Mouse (Mus musculus) lung, embryonic 15.5 days (tissue): ENCODE results near the gene Grik4. TPM values are rescaled to one million over a fixed set of nuclear protein-coding genes. Genes with fewer than 3 reads are reported as not detected.

Experiments
- ATAC-seq: fragments of 200-750 bp; cut with Nextera tagmentation; 2 replicates; pipeline ENCODE4 v1.8.0; 2017; ENCODE audit warnings: moderate number of reproducible peaks, borderline replicate concordance; ENCODE audit not compliant: low FRiP score, low TSS enrichment; ENCODE audit errors: extremely low read depth
- H3K27ac ChIP-seq: fragments of 300-500 bp; sonication (generic); 2 replicates; pipeline ENCODE4 v1.5.1; 2015; ENCODE audit warnings: moderate library complexity, mild to moderate bottlenecking, inconsistent platforms
- H3K27me3 ChIP-seq: fragments of 300-500 bp; sonication (generic); 2 replicates; pipeline ENCODE4 v1.6.1; 2015; ENCODE audit warnings: inconsistent platforms
- H3K36me3 ChIP-seq: fragments of 300-500 bp; sonication (generic); 2 replicates; pipeline ENCODE4 v1.6.1; 2015; ENCODE audit warnings: inconsistent platforms
- H3K4me1 ChIP-seq: fragments of 300-500 bp; sonication (generic); 2 replicates; pipeline ENCODE4 v1.6.1; 2015; ENCODE audit warnings: inconsistent platforms
- H3K4me2 ChIP-seq: fragments of 300-500 bp; sonication (generic); 2 replicates; pipeline ENCODE4 v1.6.1; 2015; ENCODE audit warnings: inconsistent platforms, mild to moderate bottlenecking, moderate library complexity
- H3K4me3 ChIP-seq: fragments of 300-500 bp; sonication (generic); 2 replicates; pipeline ENCODE4 v1.5.1; 2015; ENCODE audit warnings: mild to moderate bottlenecking, inconsistent platforms
- H3K9ac ChIP-seq: fragments of 300-500 bp; sonication (generic); 2 replicates; pipeline ENCODE4 v1.6.1; 2015; ENCODE audit warnings: inconsistent platforms
- H3K9me3 ChIP-seq: fragments of 300-500 bp; sonication (generic); 2 replicates; pipeline ENCODE4 v1.6.1; 2016; ENCODE audit warnings: inconsistent platforms
- WGBS: fragments of 180-500 bp; shearing (Covaris S2); methylation state at CpG from one replicate; pipeline ENCODE4 v1.1.7; 2015; 5-methylcytosine and 5-hydroxymethylcytosine counted together
- polyA plus RNA-seq: library from polyadenylated mRNA; unstranded; fragments of >200 nt; fragmentation: Nextera tagmentation; extraction: Ambion mirVana; gene quantifications from 2 replicates; pipeline ENCODE4 v1.2.1, GENCODE M21; 2015

The Grik4 gene
- polyA plus RNA-seq, 1 experiment from 2014 or later = 3.1 TPM

- H3K9me3 ChIP-seq = no peaks in the 10 kb centered on the region
- H3K27me3 ChIP-seq = no peaks in the 10 kb centered on the region
- H3K4me2 ChIP-seq = no peak overlapping the region
- H3K27ac ChIP-seq = no peak overlapping the region
- no peaks in the 10 kb centered on the region for H3K36me3 ChIP-seq
- no peak overlapping the region for H3K4me3 ChIP-seq
- WGBS = 78% methylated on average over 9 of the region's 9 CpGs
- H3K9ac ChIP-seq = no peak overlapping the region
- no peak for ATAC-seq
- no peaks in the 10 kb centered on the region for H3K4me1 ChIP-seq
These were observed 346.8 kb downstream of the Grik4 start for GRCm38 (mm10) chr9:42597525-42597924.

- ATAC-seq = no peak
- no peak overlapping the region for H3K4me2 ChIP-seq
- WGBS = 74% methylated on average over 7 of the region's 7 CpGs
- no peak overlapping the region for H3K9ac ChIP-seq
- H3K27ac ChIP-seq = no peak overlapping the region
- no peaks in the 10 kb centered on the region for H3K27me3 ChIP-seq
- H3K4me1 ChIP-seq = 0 out of 2 replicates have a peak, but pooled peaks cover under 1% of the 10 kb centered on the region
- no peaks in the 10 kb centered on the region for H3K36me3 ChIP-seq
- no peaks in the 10 kb centered on the region for H3K9me3 ChIP-seq
- H3K4me3 ChIP-seq = no peak overlapping the region
These were observed 365.8 kb downstream of the Grik4 start for GRCm38 (mm10) chr9:42578511-42578910.

- Histone ChIP-seq H3K27me3 (no peaks in the 10 kb centered on the region), H3K9me3 (no peaks in the 10 kb centered on the region), H3K36me3 (no peaks in the 10 kb centered on the region), H3K9ac (no peak overlapping the region), H3K4me2 (no peak overlapping the region), H3K4me3 (no peak overlapping the region), H3K4me1 (0 out of 2 replicates have a peak, but pooled peaks cover 4% of the 10 kb centered on the region), H3K27ac (no peak overlapping the region)
- no peak for ATAC-seq
- WGBS = 69% methylated on average over 7 of the region's 7 CpGs
These were observed 366.2 kb downstream of the Grik4 start for GRCm38 (mm10) chr9:42578106-42578505.

GRCm38 (mm10) chr9:42573616-42574350, 370.5 kb downstream of the Grik4 start:
- ATAC-seq = peak; percentile 11; the same call in 1 of the 2 replicates
- 53% methylated on average over 14 of the region's 14 CpGs for WGBS
- H3K4me3 ChIP-seq = no peak overlapping the region
- H3K4me1 ChIP-seq = 0 out of 2 replicates have a peak, but pooled peaks cover 4% of the 10 kb centered on the region
- no peaks in the 10 kb centered on the region for H3K27me3 ChIP-seq
- H3K36me3 ChIP-seq = no peaks in the 10 kb centered on the region
- no peaks in the 10 kb centered on the region for H3K9me3 ChIP-seq
- no peak overlapping the region for H3K4me2 ChIP-seq
- no peak overlapping the region for H3K27ac ChIP-seq
- H3K9ac ChIP-seq = no peak overlapping the region

- H3K4me2 ChIP-seq = no peak overlapping the region
- no peaks in the 10 kb centered on the region for H3K27me3 ChIP-seq
- no peaks in the 10 kb centered on the region for H3K36me3 ChIP-seq
- no peaks in the 10 kb centered on the region for H3K9me3 ChIP-seq
- H3K27ac ChIP-seq = no peak overlapping the region
- 14% methylated on average over 6 of the region's 6 CpGs for WGBS
- no peak overlapping the region for H3K4me3 ChIP-seq
- H3K9ac ChIP-seq = no peak overlapping the region
- H3K4me1 ChIP-seq = 0 out of 2 replicates have a peak, but pooled peaks cover 4% of the 10 kb centered on the region
- peak; percentile 8; the same call in 1 of the 2 replicates for ATAC-seq
These were observed 371.1 kb downstream of the Grik4 start for GRCm38 (mm10) chr9:42573180-42573579.

- H3K27ac ChIP-seq = no peak overlapping the region
- no peak for ATAC-seq
- H3K4me1 ChIP-seq = no peaks in the 10 kb centered on the region
- WGBS = 84% methylated on average over 4 of the region's 4 CpGs
- no peaks in the 10 kb centered on the region for H3K9me3 ChIP-seq
- H3K27me3 ChIP-seq = no peaks in the 10 kb centered on the region
- no peak overlapping the region for H3K4me2 ChIP-seq
- no peak overlapping the region for H3K9ac ChIP-seq
- H3K36me3 ChIP-seq = no peaks in the 10 kb centered on the region
- H3K4me3 ChIP-seq = no peak overlapping the region
These were observed 378.4 kb downstream of the Grik4 start for GRCm38 (mm10) chr9:42565921-42566320.

- WGBS = 73% methylated on average over 1 of the region's 1 CpGs
- Histone ChIP-seq H3K9ac (no peak overlapping the region), H3K4me1 (no peaks in the 10 kb centered on the region), H3K9me3 (no peaks in the 10 kb centered on the region), H3K4me2 (no peak overlapping the region), H3K36me3 (no peaks in the 10 kb centered on the region), H3K4me3 (no peak overlapping the region), H3K27ac (no peak overlapping the region), H3K27me3 (no peaks in the 10 kb centered on the region)
- ATAC-seq = no peak
These were observed 389.1 kb downstream of the Grik4 start for GRCm38 (mm10) chr9:42555186-42555585.

- no peaks in the 10 kb centered on the region for H3K36me3 ChIP-seq
- no peak for ATAC-seq
- no peak overlapping the region for H3K4me2 ChIP-seq
- no peak overlapping the region for H3K4me3 ChIP-seq
- no peak overlapping the region for H3K27ac ChIP-seq
- no peaks in the 10 kb centered on the region for H3K4me1 ChIP-seq
- H3K27me3 ChIP-seq = no peaks in the 10 kb centered on the region
- WGBS = 16% methylated on average over 13 of the region's 13 CpGs
- no peak overlapping the region for H3K9ac ChIP-seq
- no peaks in the 10 kb centered on the region for H3K9me3 ChIP-seq
These were observed 394.2 kb downstream of the Grik4 start for GRCm38 (mm10) chr9:42550116-42550515.

- H3K36me3 ChIP-seq = no peaks in the 10 kb centered on the region
- no peak overlapping the region for H3K4me3 ChIP-seq
- no peak for ATAC-seq
- 20% methylated on average over 7 of the region's 7 CpGs for WGBS
- no peak overlapping the region for H3K27ac ChIP-seq
- H3K9me3 ChIP-seq = no peaks in the 10 kb centered on the region
- H3K4me2 ChIP-seq = no peak overlapping the region
- H3K4me1 ChIP-seq = no peaks in the 10 kb centered on the region
- no peaks in the 10 kb centered on the region for H3K27me3 ChIP-seq
- no peak overlapping the region for H3K9ac ChIP-seq
These were observed 395.3 kb downstream of the Grik4 start for GRCm38 (mm10) chr9:42548981-42549380.

GRCm38 (mm10) chr9:42544521-42544920, 399.8 kb downstream of the Grik4 start:
- Histone ChIP-seq H3K9ac (no peak overlapping the region), H3K4me2 (no peak overlapping the region), H3K27me3 (no peaks in the 10 kb centered on the region), H3K4me3 (no peak overlapping the region), H3K4me1 (no peaks in the 10 kb centered on the region), H3K27ac (no peak overlapping the region), H3K9me3 (no peaks in the 10 kb centered on the region), H3K36me3 (no peaks in the 10 kb centered on the region)
- no peak for ATAC-seq
- 84% methylated on average over 10 of the region's 10 CpGs for WGBS

- Histone ChIP-seq H3K9me3 (no peaks in the 10 kb centered on the region), H3K9ac (no peak overlapping the region), H3K4me3 (no peak overlapping the region), H3K4me1 (peaks cover 20% of the 10 kb centered on the region; the same call in 1 of the 2 replicates), H3K27me3 (no peaks in the 10 kb centered on the region), H3K4me2 (no peak overlapping the region), H3K36me3 (no peaks in the 10 kb centered on the region), H3K27ac (no peak overlapping the region)
- 68% methylated on average over 8 of the region's 8 CpGs for WGBS
- ATAC-seq = no peak
These were observed 410.8 kb downstream of the Grik4 start for GRCm38 (mm10) chr9:42533491-42533890.

GRCm38 (mm10) chr9:42533041-42533440, 411.3 kb downstream of the Grik4 start:
- H3K27ac ChIP-seq = no peak overlapping the region
- H3K9me3 ChIP-seq = no peaks in the 10 kb centered on the region
- no peaks in the 10 kb centered on the region for H3K27me3 ChIP-seq
- ATAC-seq = no peak
- H3K4me2 ChIP-seq = no peak overlapping the region
- no peaks in the 10 kb centered on the region for H3K36me3 ChIP-seq
- no peak overlapping the region for H3K9ac ChIP-seq
- H3K4me1 ChIP-seq = peaks cover 20% of the 10 kb centered on the region; the same call in 1 of the 2 replicates
- WGBS = 19% methylated on average over 6 of the region's 6 CpGs
- H3K4me3 ChIP-seq = no peak overlapping the region
